Mouse (Mus musculus): Measurements from ENCODE around the gene Map4.

The Map4 gene

DNA sequence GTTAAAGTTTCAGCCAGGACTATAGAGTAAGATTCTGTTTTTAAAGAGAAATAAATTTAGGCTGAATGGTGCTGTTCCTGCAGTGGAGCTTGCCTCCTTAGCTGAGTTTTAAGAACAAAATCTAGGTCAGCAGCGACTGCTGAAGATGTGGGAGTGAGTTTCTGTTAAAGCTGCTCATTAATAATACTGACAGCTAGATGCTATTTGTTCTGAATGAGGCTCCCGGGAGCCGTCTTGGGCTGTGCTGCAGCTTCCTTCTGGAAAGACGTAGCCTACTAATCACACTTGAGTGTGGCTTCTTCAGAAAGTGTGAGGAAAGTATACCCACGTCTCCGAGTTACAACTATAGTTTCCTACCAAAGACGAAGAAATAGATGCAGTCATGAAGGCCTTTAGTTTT is 88.0 kb downstream of the Map4 start:
- no peak for DNase-seq

DNA sequence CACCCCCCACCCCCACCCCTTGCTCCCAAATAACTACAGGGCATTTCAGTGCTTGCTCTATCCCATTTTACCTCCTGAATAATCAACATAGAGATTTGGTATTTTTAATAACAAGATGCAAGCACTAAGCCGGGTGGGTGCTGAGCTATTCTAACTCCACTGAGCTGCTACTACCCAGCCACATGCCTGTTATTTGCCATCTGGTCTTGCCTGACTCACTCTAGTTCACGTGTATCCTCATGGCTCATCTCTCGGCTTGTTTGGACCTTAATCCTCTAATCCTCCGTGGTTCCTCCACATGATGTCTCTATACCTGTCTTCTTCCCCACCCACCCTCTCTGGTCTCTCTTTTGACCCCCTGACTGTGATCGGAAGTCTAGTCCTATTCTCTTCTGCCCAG is 89.1 kb downstream of the Map4 start:
- DNase-seq, result peak; percentile 45 to 57

DNA sequence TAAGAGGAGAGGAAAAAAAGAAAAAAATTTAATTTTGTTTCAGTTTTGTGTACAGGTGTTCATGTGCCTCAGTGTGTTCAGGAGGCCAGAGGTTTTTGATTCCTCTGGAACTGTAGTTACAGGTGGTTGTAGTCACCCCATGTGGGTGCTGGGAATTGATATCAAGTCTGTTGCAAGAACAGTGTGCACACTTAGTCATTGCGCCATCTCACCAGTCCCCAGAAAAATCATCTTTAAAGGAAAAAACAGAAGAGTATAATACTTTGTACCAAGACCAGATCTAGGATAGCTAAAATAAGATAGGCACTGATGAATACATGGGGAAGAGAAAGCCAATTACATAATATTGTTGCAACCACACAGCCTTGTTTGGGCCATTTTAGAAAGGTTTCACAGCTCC is 90.2 kb downstream of the Map4 start:
- DNase-seq, result no peak

DNA sequence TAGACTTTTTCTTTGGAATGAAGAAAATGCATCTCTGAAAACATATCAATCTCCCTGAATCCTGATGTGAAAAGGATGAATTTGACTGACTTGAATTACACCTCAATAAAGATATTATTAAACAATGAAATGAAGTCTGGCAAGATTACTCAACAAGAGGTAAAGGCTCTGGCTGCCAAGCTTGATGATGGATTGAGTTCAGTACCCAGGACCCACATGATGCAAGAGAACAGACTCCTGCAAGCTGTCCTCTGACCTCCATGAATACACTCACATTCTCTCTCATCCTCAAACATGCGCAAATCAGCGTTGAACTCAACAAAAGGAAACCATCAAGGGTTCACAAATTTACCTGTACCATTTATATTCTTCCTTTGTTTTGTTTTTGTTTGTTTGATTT is 90.9 kb downstream of the Map4 start:
- DNase-seq, result no peak

DNA sequence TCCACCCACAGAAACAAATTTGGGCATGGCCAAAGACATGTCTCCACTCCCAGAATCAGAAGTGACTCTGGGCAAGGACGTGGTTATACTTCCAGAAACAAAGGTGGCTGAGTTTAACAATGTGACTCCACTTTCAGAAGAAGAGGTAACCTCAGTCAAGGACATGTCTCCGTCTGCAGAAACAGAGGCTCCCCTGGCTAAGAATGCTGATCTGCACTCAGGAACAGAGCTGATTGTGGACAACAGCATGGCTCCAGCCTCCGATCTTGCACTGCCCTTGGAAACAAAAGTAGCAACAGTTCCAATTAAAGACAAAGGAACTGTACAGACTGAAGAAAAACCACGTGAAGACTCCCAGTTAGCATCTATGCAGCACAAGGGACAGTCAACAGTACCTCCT is 103.8 kb downstream of the Map4 start:
- DNase-seq, result no peak

DNA sequence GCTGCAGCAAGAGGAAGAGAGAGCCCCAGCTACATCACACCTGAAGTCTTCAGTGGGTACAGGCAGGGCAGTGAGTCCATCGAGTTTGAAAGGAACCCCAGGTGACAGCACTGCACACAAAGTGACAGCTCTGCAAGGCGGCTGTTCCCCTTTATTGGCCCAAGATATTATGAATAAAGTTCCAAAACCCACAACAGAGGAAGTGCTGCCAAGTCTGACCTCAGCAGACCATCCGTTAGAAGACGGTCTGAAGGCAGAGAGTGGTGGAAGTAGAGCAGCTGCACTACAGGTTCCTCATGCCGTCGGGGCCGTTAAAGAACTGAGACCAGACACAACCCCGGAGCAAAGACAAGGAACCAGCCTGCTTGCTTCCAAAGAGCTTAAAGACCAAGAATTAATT is 106.6 kb downstream of the Map4 start:
- no peak for DNase-seq

DNA sequence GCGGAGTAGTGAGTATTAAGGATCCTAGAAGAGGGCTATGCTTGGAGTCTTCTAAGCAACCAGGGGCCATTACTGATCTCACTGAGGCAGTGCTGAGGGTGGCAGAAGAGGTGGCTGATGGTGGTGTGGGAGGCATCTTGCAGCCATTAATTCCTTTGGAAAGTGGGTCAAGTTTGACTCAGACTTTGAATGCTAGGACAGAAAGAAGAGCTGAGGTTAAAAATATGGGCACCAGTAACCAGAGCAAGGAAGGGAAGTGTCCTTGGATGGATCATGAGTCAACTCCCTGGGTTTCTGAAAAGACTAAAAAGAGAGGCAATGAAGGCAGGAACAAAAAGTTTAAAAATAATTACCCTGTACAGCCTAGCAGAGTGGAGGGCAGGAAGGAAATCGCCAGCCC is 107.2 kb downstream of the Map4 start:
- no peak for DNase-seq

DNA sequence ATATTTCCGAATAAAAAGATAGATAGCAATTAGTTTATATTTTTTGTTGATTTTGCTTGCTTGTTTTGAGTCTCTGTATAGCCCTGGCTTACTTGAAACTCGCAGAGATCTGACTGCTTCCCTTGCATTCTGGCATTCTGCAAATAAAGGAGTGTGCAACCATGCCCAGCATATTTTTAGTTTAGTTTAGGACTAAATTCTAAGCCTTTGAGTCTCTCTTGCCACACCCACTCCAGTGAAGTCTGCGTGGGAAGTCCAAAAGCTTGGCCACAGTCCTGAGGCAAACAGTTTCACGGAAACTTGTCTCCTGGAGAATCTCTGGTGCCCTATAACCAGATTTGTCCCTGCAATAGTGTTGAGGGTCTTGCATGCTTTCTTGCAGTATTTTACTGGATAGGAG is 113.1 kb downstream of the Map4 start:
- DNase-seq, result no peak

DNA sequence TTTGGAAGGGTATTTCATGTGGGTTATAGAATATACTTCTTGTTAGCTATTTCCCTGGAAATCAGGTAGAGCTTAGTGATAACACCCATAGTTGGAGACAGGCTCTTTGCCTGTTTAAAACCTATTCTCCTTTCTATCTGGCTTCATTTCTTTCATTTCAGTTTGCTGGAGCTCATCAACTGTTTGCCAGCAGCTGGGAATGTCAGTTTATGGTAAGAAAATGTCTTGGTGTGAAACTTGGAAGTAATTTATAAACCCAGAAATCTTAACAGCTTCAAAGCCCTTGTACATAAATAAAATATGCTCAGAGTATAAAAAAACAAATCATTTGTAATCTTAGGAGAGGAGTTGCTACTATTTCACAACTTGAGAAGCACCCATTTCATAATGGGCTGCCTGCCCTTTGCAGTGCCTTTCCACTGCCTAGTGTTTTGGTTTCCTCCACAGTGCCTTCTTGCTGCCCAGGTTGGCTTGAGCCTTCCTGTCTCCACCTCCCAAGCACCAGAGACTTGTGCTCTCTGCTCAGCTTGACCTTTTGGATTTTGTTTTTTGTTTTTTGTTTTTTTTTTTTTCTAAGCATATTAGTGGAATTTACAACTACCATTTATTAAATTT is 114.6 kb downstream of the Map4 start:
- no peak for DNase-seq

DNA sequence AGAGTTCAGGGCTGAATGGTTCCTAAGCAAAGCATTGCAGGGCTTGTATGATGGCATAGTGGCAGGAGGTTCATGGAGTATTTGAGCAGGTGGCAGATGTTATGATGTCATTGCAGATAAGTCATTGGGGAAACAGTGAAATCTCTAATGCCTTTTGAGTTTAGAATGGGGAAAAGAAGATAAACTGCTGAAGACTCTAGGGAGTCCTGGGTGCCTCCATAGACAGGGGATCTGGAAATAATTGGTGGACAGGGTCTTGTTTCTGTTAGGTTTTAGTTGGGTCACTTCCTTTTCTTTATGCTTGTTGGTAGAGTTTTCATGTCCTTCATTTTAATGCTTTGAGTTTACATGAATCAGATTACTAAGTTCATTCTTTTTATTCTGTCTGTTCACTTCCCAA is 116.0 kb downstream of the Map4 start:
- no peak for DNase-seq

DNA sequence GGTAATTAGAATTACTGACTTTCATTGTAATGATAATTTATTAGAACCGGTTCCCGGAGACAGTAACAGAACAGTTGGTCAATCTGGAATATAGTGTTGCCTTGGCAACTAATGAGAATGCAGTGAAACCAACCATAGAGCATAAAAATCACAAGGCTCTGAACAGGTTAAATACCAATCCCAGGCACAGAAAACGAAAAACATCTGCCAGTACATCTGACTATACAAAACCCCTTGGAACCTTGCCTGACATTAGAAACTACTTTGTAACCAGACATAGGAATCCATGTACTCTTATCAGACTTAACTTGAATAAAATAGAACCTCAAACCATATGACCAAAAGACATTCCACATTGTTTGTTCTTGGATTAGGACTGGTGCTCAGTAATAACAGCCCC is 116.6 kb downstream of the Map4 start:
- no peak for DNase-seq

DNA sequence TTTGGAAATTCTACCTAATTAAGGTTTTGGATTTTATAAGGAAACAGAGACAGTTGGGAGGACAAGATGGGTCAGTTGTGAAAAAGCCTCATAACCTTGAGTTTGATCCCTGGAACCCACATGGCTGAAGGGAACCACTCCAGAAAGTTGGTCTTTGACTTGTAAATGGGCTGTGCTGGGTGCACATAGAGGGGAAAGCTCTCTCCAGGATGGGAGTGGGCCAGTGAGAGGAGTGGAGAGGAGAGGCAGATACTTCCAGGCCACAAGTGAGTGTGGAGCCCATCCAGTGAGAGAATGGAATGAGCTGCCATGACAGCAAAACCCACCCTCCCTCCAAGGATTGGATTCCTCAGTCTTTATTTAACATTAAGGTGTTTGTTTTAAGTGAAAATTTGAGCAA is 119.9 kb downstream of the Map4 start:
- DNase-seq, result peak in 1 of 2 experiments; percentile 23

DNA sequence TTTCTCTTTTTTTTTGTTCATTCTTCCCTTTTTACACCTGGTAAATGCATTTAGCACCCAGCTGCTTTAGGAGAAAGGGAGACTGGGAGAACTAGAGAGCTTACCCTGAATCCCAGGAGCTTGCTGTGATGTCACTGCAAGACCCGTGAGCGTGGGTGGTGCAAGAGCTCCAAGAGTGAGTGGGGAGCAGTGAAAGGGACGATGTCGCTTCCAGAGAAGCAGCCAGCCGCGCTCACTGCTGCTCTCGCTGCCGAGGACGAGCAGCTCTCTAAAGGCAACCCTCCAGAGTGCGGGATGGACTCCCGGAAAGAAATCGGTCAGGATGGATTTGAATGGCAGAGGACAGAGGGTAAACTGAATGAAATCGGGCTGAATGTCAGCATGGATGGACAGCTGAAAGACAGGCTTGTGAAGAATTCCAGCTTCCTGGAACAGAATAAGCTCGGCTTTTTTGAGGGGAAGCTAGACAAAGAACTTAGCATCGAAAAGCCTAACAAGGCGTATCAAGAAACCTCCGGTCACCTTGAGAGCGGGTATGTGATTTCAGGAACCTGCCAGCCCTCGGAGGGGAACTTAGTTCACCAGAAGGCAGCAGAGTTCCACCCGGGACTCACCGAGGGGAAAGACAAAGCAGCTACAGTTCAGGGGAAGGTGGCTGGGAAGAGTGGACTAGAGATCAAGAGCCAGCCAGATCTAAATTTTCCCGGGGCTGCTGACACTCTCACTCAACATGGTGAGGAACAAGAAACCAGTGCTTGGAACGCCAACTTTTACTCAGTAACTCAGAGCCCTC is 120.8 kb downstream of the Map4 start:
- DNase-seq, result peak; percentile 85 to 87

DNA sequence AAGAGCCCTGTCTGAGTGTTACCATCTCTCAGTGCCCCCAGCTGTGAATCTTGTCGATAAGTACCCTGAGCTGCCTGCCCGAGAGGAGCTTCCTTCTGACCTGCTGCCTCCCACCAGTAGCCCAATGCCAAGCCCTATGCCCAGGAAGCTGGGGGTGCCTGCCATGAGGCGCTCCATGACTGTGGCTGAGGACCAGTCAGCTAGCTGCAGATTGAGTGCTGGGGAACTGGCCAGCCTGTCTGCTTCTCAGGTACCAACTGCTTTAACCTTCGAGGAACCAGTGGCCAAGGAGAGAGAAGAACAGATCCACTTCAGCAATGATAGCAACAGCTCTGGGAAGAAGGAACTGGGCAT is 121.7 kb downstream of the Map4 start:
- peak in 1 of 2 experiments; percentile 75 for DNase-seq

DNA sequence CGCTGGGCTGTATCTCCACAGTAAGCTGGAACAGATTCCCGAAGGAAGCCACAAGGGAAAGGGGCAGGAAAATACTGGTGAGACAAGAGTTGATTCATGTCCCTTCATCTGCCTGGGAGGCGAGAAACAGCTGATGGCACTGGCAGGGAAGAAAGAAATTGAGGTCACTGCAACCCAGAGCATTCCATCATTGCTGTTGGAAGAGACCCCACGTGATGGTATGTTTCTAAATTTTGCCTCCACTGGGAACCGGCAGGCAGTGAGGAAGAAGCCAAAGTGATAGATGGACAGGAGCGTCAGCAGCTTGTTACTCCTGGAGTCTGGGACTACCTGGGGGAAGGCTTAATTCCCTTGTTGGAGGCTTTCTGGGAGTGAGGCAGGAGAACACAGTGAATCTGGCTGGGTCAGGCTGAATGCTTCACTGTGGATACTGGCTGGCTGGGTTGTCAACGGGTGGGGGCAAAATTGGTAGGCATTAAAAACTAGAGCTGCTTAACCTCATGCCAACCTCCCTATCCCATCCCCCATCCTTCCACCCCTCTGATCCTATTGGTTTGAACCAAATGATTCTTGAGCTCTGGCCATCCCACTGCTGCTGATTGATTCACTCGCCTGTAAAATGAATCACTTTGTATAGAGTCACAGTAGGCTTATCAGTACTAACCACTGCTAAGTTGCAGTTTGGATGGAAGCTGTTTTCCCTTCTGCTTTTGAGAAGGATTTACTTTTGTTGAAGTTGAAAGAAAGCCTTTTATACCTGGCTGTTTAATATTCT is 122.2 kb downstream of the Map4 start:
- DNase-seq, result peak; percentile 83 to 89

DNA sequence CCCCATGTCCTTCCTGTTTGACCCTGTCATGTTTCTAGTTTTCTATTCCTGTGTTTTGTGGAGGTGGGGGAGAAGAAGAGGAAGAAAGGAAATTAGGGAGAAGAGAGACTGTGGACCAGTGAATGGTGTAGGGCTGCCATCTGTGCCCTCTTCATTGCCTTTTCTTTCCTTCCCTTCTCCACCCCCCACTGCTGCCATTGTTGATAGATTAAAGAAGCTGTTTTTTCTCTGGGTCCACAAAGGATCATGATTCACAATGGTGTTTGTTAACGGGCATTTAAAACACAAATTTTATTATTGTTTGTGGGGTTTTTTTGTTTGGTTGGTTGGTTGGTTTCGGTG is 122.8 kb downstream of the Map4 start:
- peak in 1 of 2 experiments; percentile 49 for DNase-seq

DNA sequence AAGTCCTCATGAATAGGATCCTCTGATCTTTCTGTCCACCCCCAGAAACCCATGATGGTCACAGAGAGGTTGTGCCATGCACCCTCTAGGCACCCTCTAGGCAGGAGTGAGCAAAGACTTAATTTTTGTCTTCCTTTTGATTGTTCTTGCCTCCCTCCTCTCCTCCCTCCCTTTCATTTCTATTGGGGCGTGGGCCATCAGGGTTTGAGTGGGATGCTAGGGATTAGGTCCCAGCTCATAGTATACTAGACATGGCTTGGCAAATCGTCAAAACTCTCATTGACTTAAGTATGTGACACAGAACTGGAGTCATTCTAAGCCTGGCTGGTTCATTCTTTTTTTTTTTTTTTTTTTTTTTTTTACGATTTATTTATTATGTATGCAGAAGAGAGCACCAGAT is 123.5 kb downstream of the Map4 start:
- DNase-seq, result peak; percentile 43 to 44

DNA sequence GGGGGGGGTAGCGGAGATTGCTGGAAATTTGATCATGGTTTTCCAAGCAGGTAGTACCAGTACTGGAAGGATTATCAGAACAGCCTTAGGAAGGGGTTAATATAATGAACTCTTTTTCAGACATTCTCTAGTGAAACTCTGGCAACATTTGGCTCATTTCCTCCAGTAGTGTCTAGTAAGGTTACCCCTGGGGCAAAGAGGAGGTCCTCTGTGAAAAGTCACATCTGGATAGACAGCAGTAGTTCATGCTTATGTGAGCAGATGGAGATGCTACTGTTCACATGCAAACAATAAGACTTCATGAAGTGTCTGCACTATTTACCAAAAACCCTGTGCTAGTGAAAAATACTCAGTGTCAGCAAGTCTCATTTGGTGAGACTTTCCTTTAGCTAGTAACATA is 125.9 kb downstream of the Map4 start:
- DNase-seq, result no peak

DNA sequence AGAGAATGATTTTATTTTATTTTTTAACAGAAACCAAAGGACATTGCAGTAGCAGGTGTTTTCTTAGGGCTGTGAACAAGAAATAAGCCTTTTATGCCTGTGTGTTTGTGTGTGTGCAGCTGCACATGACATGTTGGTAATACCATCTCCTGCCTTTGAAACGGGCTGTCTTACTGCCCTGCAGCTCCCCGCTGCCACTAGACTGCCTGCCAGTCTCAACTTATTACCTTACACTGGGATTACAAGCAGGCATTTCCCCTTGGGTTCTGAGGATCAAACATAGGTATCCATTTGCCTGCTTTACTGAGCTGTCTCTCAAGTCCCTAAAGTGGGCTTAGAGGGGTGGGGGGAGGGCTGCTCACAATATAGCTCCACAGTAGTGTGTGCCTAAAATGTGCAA is 129.5 kb downstream of the Map4 start:
- no peak for DNase-seq

DNA sequence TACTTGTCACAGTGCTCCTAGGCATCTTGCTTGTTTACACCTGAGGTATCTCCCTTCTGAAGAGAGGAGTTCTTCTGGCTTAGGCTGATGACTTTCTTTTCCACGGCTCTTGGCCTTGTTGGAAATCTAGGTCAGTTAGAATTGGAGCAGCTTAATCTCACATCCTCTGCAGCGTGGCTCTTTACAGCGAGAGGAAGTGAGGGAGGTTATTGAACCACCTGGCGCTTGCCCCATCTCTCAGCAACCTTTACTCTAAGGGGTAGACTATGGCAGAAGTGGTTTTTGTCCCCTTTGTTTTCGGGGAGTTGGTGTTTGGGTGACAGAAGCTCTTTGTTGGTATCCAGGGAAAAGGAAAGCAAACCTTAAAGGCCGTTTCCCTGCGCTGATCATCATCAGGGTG is 131.1 kb downstream of the Map4 start:
- DNase-seq, result peak in 1 of 2 experiments; percentile 49

DNA sequence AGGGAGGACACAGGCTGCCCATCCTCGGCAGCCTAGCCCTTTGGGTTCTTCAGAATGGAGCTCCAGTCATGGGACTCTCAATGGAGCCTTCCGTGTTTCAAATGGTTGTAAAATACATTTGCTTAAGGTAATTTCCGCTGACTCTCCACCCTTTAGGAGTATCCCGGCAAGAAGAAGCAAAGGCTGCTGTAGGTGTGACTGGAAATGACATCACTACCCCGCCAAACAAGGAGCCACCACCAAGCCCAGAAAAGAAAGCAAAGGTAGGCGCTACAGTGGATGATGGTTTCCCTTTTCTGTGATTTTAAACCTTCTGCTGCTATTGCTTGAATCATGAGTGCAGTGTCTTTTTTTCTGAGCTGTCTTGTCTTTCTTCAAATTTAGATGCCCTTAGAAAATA is 131.6 kb downstream of the Map4 start:
- DNase-seq, result no peak

DNA sequence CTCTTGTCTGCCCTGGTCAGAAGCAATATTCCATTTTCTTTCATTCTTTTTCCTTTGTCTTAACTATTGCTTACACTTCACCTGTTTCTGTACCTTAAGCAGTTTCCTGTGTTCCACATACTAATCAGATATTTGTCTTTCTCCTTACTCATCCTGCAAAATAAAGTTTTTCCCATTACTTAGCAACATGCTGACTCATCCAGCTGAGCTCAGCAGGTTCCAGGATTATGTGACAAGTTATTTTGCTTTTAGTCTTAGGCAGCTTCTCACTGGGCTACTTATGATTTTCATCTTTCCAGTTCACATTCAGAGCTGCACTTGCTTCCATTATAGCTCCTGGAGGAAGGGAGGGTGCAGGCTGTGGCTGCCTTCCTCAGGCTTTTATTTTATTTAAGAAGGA is 133.4 kb downstream of the Map4 start:
- no peak for DNase-seq

DNA sequence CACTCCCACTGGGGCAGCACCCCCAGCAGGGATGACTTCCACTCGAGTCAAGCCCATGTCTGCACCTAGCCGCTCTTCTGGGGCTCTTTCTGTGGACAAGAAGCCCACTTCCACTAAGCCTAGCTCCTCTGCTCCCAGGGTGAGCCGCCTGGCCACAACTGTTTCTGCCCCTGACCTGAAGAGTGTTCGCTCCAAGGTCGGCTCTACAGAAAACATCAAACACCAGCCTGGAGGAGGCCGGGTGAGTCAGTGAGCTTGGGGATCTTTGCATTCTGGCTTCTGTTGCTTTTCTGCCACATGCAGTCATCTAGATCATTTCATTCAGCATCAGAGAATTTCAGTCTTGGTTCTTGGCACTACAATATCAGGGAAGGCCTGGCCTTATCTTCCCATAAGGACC is 137.5 kb downstream of the Map4 start:
- DNase-seq, result no peak

DNA sequence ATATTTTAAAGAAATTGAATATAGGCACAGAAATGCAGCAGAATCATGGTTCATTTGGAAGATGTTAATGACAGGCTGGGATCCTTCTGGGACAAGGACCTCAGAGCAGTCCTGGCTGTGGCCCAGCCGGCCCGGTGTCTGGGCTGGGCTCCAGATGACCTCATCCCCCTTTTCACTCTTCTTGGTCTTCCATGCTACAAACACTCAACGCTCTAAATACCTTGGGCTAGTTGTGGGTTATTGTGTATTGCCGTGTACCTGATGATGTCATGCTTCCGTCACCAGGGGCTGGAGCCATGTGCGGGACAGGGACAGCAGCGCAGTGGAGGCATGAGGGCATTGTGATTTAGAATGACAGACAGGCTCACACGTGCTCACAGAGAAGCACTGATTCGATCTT is 139.1 kb downstream of the Map4 start:
- peak; percentile 86 to 91 for DNase-seq
